Mouse (Mus musculus) kidney, postnatal 10 days (tissue): ENCODE measurements around the gene Rbms2.

Experiments used
- DNase-seq: peaks from one replicate; pipeline ENCODE4 v3.0.0; 2021; ENCODE audit warnings: mixed read lengths

The Rbms2 gene

GRCm38 (mm10) chr10:128133650-128134332, 46.3 kb downstream of the Rbms2 start:
- no peak for DNase-seq

- DNase-seq: no peak
Observed at GRCm38 (mm10) chr10:128131812-128132211, 48.3 kb downstream of the Rbms2 start.

DNA sequence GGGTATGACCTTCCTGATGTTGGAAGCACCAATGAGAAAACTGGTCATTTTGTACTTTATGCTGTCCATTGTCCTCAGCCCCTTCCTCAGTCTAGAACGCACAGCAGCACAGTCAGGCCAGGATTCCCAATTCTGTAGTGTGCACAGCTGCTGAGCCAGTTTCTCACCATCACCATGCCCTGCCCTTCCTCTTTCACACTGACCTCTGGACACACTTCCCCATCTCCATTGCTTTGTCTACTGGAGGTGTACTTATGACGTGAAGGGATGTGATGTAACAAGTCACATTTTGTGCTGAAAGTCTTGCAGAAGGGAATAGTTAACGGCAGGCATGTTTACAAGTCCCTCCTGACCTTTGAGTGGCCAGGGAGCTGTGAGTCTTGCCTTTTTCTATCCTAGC, 48.8 kb downstream of the Rbms2 start:
- DNase-seq: no peak

DNA sequence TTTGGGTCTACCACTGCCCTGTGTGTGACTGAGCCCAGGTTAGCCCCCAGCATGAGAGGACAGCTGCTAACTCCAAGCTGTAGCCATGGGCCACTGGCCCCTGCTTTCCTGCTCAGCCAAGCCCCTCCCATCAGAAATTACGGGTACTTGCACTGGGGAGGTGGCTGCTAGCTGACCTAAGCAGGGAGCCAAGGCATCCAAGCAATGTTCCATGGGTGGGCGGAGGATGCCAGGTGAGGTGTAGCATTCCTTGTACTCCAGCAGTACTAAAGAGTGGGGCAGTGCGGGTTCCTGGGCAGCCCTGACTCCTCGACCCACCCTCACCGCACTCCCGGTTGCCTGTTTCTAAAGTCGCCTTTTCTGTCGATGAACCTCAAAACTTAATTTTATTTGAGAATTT, 52.0 kb downstream of the Rbms2 start:
- DNase-seq: no peak

- DNase-seq: no peak
Observed at GRCm38 (mm10) chr10:128127497-128127896, 52.6 kb downstream of the Rbms2 start.

DNA sequence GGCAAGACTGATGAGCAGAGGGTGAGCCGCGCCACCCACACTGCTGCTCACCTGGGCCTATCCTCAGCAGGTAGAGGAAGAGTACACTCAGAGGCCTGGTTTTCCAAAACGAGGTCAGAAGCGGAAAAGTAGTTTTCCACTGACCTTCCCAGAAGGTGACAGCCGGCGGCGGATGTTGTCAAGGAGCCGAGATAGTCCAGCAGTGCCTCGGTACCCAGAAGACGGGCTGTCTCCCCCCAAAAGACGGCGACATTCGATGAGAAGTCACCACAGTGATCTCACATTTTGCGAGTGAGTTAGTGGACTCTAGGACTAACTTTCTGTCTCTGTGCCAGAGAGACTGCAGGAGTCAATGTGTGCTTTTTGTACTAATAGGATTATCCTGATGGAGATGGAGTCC, 54.1 kb downstream of the Rbms2 start:
- DNase-seq: no peak

DNA sequence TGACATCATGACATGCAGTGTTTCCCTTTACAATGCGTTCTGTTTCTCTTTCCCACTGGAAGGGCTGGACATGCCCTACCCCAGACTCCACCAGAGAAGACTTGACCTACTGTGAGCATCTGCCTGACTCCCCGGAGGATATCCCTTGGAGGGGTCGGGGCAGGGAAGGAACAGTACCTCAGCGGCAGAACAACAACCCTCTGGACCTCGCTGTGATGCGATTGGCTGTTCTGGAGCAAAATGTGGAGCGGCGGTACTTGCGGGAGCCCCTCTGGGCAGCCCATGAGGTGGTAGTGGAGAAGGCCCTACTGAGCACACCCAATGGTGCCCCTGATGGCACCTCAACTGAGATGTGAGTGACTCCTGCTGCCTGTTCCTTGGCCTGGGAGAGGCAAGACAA, 55.3 kb downstream of the Rbms2 start:
- DNase-seq: no peak

GRCm38 (mm10) chr10:128123833-128124232, 56.3 kb downstream of the Rbms2 start:
- no peak for DNase-seq

DNA sequence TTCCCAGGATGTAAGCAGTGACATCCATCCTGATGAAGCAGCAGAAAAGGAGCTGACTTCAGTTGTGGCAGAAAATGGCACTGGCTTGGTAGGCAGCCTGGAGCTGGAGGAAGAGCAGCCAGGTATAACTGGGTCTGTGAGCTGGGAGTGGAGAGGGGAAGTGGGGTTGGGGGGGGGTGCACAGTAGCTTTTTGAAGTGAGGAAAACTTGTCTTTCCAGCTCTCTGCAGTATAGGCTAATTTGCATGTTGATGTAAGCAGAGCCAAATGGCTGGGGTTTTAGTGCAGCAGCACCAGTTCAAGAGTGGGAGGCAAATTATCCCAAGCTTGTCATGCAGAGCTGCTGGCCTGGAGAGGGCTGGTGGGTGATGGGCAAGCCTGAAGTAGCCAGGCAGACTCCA, 68.9 kb downstream of the Rbms2 start:
- no peak for DNase-seq

DNA sequence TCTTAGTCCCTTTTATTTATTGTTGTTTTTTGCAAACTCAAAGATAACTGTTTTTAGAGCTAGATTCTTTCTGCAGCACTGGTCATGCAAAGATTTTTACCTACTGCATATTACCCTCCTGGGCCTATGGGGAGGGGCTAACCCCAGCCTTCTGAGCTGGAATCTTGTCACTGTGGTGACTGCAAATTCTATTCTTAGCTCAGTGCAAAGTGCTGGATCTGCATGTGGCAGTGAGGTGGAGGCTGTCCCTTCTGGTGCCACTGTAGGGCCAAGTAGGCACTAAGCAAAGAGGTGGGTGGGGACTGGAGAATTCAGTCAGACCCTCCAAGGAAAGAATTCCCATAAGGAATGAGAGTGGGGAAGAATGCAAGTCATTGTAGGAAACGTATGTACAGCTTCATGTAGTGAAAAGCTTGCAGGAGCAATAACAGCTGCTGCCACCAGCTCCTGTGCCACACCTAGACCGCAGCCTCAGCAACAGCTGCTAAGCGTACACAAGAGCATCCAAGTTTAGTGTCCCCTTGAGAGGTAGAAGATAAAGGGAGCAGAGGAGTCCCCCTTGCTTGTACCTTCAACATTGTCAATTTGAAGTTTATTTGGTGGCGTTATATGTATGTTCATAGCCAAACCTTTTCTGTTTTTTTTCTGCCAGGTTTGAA, 69.9 kb downstream of the Rbms2 start:
- DNase-seq: no peak

GRCm38 (mm10) chr10:128097587-128097971, 82.5 kb downstream of the Rbms2 start:
- DNase-seq: peak; percentile 84

GRCm38 (mm10) chr10:128096693-128097586, 83.2 kb downstream of the Rbms2 start:
- DNase-seq: peak; percentile 95

GRCm38 (mm10) chr10:128096313-128096692, 83.8 kb downstream of the Rbms2 start:
- DNase-seq: no peak

DNA sequence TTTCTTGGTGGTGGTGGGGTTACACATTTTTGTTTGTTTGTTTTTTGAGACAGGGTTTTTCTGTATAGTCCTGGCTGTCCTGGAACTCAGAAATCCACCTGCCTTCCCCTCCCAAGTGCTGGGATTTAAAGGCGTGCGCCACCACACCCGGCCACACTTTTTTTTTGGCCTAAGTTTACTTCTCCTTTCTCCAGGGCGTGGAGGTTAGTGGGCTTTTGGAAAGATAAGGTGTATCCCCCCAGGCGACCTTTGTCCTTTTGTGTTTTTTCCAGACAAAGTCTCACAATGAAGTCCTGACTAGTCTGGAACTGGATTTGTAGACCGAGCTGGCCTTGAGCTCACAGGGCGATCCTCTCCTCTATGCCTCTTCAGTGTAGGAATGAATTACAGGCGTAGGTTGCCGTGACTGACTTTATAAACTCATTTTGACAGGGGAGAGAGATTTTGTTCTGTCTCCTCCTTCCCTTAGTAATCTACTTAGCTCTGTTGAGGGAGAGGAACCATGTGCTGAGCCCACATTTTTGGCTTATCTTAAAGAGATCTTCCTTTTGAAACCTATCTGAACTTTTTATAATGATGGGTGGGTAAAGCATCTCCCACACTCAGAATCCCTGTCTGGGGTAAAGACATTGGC, 85.0 kb downstream of the Rbms2 start:
- no peak for DNase-seq

GRCm38 (mm10) chr10:128094340-128094968, 85.6 kb downstream of the Rbms2 start:
- DNase-seq: peak; percentile 94

DNA sequence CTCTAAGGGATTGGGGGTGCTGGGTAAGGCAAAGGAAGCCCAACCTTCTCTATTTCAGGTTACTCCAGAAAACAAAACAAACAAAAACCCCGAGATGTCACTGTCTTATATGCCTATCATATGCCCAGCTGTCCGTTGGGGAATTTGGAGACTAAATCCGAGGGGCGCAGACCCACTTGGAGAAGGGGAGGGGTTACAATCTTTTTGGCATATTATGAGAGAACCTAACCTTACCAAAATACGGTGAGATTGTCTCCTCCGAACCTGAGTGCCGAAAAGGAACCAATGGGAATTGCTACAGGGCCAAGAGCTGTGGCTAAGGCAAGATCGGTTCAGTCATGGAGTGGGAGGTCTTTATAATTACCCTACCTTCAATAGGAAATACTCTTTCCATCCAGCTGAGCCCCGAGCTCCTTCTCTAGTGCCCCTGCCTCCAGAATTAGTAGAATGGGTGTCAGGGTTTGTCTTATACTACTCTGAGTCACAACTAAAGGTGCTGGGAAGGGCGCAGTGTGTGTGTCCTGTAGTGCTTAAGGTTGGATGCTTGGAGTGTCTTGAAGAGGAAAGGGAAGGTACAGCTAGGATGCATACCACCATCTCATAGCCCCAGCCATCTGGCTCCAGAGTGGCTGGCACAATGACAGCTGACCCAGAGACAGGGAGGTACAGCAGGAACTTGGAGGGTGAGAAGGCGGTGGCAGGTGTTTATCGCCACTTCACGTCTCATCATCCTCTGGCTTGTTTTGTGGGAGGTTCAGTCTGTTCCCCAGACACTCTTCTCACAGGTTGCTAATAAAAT, 86.4 kb downstream of the Rbms2 start:
- DNase-seq: peak; percentile 56

- DNase-seq: peak; percentile 92
Observed at GRCm38 (mm10) chr10:128092506-128093495, 87.3 kb downstream of the Rbms2 start.

- peak; percentile 77 for DNase-seq
Observed at GRCm38 (mm10) chr10:128091564-128092505, 88.3 kb downstream of the Rbms2 start, which contains the start of gene Baz2a. TSS of gene Baz2a (plus strand) at chr10:128091577.
